Mouse (Mus musculus) kidney, postnatal 4 days (tissue): ENCODE results near the gene Myo1e.

ENCODE experiments used
- DNase-seq, 2 experiments: peaks; one replicate each; pipeline ENCODE4 v3.0.0; 2021; ENCODE audit warnings: mixed read lengths in 2 of 2

Gene Myo1e

GRCm38 (mm10) chr9:70379502-70380467, 172.6 kb downstream of the Myo1e start:
- no peak for DNase-seq

DNA sequence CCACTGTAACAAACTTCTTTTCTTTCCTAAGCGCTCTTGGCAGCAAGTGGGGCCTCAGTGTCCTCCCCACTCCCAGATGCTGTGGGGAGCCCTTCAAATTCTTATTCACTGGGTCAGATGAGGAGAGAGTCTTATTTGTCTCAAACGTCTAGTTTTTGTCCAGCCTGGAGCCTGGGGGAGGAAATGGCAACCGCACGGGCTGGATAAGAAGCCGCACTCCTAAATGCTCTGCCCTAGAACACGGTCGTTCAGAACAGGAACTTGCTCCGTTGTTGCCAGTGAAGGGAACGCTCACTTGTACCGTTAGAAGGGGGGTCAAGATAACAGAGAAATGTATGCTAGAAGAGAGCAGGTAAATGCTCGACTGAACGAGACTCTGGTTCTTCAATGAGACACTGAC, 174.9 kb downstream of the Myo1e start:
- no peak for DNase-seq

DNA sequence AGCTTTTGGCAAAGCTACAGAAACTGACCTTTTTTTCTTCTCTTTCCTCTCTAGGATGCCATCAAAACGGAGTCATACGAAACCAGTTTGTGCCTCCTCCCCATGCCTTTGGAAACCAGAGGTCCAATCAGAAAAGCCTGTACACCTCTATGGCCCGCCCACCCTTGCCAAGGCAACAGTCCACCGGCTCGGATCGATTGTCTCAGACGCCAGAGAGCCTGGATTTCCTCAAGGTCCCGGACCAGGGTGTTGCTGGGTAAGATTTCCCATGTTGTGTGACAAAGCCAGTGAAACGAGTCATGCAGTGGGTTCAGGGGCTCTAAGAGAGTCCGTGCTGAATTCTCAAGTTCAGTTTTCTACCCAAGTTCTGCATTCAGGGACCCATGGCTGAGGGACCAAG, 176.6 kb downstream of the Myo1e start:
- no peak for DNase-seq

GRCm38 (mm10) chr9:70384494-70384893, 177.3 kb downstream of the Myo1e start:
- no peak for DNase-seq

DNA sequence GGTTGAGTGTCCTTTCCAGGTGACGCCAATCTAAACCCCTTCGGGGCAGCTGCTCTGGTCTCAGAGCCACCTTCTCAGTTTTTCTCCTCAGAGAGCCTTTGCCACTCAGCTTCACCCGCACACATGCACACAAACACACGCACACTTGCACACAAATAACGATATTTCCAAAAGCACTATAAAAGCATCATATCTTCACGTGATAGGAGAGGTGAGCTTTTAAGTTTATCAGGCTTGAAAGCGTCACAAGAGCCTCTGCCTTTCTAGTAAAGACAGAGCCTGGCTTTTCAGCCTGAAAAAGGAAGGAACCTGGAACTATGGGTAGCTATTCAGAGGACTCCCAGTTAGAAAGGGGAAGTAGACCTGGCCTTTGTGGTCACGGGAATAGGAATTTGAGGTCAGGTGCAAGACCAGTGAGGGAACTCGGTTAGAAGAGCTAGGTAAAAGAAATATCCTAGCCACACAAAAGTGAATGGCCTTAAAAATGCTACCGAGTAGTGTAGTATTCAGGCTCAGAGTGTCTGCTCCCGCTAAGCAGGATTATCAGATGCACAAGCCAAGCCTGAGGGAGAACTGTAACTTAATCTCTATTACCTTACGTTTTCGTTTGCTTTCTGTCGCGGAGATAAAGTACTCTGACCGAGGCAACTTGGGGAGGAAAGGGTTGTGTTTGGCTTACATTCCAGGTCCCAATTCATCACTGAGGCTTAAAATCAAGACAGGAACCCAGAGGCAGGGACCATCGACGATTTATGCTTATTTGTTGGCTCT, 178.0 kb downstream of the Myo1e start:
- DNase-seq = no peak

- DNase-seq = no peak
These were observed 180.4 kb downstream of the Myo1e start for GRCm38 (mm10) chr9:70387410-70388119.

DNA sequence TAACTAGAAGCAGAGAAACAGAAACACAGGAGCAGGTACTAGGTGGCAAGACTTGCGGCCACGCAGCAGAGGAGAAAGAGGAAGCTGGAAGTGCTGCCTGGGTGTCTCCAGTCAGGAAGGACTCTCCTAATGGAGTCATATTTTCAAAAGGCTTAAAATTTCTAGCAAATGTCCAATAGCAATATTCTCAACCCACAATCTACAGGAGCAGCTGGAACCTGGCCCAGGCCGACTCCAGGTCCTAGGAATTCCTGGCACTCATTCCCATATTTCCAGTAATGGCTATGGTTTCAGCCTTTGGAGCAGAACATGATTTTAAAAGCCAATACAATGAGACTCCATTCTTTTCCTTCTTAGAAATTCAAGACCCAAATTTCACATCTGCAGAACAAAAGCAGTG, 182.4 kb downstream of the Myo1e start:
- no peak for DNase-seq

DNA sequence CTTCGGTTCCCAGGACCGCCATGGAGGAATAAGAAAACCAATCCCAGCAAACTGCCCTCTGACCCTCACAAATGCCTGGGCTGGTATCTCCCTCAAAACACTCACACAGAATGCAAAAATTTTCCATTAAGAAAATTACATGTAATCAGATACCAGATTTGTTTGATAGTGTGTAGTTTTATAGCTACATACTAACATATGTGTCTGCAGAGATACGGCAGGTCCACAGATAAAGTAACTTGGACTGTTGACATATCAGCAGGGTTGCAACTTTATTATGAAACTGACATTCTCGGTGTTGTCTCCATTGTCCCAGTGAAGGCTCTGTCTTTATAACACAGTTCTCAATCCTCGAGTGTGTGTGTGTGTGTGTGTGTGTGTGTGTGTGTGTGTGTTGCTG, 183.9 kb downstream of the Myo1e start:
- DNase-seq = no peak

GRCm38 (mm10) chr9:70391660-70392562, 184.8 kb downstream of the Myo1e start:
- no peak for DNase-seq

DNA sequence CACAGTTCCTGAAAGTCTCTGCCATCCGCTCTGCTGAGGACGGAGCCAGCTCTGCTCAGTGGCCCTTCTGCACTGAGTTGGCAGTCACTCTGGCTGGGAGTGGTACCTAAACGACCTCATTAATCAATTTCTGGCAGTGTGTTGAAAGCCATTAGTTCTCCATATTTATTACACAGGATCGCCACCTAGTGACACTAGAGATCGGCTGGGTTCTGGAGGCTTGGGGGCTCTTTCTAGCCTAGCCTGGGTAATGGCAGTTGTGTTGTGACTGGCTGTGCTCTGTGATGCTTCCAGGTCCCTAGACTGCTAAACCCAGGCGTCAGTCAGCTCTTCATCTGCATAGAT, 185.4 kb downstream of the Myo1e start:
- peak; percentile 47 to 55 for DNase-seq

DNA sequence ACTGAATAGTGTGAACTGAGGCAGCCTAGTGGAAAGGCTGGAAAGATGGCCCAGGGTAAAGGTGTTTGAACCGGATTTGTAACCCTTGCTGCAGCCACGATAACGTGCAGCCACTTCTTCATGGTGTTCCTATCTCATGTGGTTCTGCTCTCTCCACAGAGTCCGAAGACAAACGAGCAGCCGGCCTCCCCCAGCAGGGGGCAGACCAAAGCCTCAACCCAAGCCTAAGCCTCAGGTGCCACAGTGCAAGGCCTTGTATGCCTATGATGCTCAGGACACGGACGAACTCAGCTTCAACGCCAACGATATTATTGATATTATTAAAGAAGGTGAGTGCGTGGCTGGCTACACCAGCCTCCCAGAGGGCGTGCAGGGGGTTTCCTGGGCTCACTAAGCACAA, 188.5 kb downstream of the Myo1e start:
- DNase-seq = peak; percentile 36 to 49

- no peak for DNase-seq
These were observed 188.9 kb downstream of the Myo1e start for GRCm38 (mm10) chr9:70396083-70396482.

DNA sequence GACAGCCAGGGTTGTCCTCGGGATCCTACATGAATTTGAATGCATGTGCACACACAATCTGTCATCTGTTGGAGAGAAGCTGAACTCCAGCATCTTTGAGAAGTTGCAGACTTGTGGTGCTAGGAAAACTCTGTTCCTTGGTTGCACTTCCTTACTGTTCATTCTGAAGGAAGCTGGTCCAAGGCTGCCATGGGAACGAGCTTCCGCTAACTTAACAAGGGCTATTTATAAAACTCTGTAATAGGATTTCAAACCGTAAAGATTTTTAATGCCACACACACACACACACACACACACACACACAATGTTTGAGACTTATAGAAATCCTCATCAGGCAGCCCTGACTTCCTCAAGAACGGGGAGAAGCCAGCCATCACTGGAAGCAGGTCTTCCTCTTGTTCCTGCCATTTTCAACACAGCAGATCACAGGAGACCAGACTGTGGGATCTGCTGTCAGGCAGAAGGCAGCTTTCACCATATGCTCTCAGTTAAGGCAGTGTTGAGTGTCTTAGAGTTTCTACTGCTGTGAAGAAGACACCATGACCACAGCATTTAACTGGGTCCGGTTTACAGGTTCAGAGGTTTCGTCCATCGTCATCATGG, 194.9 kb downstream of the Myo1e start:
- DNase-seq = no peak

- DNase-seq = no peak
These were observed 199.4 kb downstream of the Myo1e start for GRCm38 (mm10) chr9:70406596-70406995.

DNA sequence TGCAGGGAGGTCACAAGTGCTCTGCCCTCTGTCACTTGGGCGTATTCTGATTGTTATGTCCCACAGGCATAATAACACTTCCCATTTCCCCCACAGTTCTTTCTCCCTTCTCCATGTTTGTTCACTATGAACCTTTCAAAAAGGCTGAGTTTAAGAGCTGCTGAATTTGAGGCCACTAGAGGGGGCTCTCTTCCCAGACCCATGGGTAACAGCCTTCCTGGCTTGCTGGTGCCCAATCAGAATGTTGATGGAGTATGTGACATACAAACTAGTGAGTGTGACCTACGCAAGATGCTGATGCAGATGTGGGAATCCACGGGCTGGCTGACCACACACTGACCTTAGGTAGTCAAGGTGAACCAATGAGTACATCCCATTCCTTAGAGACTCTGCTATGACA, 201.6 kb downstream of the Myo1e start:
- DNase-seq = peak; percentile 21 to 55

GRCm38 (mm10) chr9:70409743-70410142, 202.6 kb downstream of the Myo1e start:
- DNase-seq = no peak

DNA sequence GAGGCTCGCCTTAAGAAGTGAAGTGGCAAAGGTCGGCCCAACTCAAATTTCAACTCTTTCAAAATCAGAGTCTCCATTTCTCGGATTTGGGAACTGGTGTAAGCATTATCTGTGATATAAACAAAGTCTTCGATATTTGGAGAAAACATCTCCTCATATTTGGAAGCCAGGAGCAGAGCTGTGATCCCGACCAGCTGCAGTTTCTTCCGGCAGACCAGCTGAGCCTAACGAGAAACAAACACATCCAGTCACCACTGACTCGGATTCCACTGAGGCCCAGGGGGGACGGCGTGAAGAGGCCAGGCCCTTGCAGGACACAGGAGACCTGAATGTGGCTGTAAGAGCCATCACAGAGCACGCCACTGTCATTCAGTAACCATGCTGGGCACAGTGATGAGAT, 203.5 kb downstream of the Myo1e start:
- no peak for DNase-seq

DNA sequence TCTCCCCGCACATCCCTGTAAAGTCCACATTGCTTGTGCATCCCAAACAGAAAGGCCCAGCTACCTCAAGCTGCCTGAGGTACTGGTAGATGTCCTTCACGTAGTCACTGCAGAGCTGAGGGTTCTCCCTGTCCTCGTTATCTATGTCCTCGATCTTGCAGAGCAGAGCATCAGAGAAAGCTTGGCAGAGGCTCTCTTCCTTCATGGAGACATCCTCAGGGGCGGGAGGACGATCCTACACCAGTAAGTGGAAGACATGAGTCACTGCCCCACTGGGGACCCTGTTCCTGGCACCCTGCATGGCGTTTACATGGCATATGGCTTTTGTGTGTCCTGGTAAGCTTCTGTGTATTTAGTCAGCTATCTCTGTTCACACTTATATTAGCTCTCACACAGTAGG, 205.9 kb downstream of the Myo1e start:
- no peak for DNase-seq

- DNase-seq = no peak
These were observed 209.3 kb downstream of the Myo1e start for GRCm38 (mm10) chr9:70416412-70416811.

DNA sequence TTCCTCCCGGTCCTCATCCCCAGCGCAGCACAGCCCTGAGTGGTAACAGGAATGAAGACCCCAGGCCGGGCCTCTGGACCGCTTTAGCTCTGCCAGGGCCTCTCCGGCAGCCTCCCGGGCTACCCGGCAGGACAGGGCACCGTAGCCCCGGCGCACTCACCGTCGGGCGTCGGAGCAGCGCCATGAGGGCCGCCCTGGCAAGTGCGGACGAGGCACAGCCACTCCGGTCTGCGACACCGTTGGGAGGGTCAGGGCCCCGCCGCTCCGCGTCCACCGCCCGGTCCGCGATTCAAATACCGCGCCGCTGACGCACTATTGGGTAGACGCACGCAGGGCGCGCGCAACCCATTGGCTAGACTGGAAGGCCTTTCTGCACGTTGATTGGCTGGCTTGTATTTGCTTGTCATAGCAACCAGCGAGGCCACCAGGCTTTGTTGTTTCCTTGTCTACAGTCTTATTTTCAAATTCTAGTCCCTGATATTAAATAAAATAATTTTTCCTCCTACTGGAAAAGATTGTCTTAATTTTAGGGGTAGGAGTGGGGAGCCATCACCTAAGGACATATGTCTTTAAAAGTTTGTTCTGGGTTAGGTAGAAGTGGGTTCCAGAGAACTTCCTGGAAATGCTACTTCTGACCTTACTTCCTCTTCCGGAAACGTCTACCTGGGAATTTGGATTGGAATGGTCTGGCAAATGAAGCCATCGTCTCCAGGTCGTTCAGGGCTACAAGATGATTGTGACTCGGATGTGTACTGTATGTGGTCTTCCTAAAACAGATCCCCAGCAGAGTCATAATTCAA, 214.3 kb downstream of the Myo1e start, which contains the start of gene Ccnb2:
Gene Ccnb2 (minus strand): TSS at position 291 of the 800 bp plus-strand sequence.
- DNase-seq = peak; percentile 92 to 95

DNA sequence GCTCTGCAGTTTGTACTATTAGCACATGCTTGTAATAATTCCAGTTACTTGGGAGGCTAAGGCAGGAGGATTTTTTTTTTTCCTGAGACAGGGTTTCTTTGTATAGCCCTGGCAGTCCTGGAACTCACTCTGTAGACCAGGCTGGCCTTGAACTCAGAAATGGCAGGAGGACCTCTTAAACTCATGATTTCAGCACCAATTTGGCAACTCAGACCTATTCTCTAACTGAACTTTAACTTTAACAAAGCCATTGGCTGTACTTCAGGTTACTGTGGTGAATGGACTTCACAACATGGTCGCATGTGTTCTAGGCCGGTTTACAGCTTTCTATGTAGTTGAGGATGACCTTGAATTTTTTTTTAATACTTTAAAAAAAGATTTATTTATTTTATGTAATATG, 215.5 kb downstream of the Myo1e start:
- DNase-seq = no peak
